Mouse (Mus musculus): ENCODE results near the gene Rnaseh2a. TPM values are rescaled to one million over a fixed set of nuclear protein-coding genes. Genes with fewer than 3 reads are reported as not detected.

Gene Rnaseh2a
- polyA plus RNA-seq (2016; fragmentation: Nextera tagmentation; extraction: Ambion mirVana) = 147 and 148 TPM in 2 replicates

DNA sequence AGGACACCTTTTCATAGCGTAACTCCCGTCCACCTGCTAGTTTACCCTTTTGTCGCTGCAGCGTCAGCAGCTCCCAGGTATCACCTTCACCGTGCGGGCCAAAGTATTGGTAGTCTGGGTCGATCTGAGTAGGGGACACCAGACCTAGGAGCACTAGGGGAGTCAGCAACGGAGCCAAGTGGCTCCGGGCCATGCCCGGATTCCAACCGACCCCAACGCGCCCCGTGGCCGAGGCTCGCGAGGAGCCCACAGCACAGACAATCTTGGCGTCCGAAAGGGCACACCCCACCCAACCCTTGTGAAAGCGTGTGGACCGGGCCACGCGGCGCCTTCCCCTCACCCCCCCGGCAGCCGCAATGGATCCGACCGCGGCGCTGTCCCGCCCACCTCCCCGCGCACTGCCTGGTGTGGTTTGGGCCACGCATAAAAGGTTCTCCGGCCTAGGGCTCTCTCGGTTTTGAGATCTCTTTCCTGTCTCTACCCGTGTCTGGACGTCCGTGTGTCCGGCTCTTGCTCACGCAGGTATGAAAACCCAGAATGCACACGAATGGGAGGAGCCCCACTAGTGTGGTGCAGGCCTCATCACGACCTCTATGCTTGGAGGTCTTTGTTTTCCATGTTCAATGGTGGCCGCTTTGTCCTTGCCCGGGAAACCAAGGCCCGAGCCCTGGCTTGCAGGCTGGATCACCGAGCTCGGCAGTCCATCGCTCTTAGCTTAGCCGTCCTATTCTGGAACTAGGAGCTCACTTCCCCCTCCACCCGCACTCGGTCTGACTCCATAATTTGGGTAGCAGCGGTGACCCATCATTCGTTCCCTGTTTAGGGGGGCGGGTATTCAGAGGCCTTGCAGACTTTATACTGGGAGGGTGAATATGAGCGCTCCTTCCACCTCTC, at the start of gene Rnaseh2a, which contains the start of the genes Gm49661 and Prdx2:
Gene Rnaseh2a (minus strand): TSS at position 527 of the 894 bp plus-strand sequence.
Gene Gm49661 (minus strand): TSS at position 193 of the 894 bp plus-strand sequence.
Gene Prdx2 (plus strand): TSS at position 347 of the 894 bp plus-strand sequence.
- H3K36me3 ChIP-seq (replicated peaks) = peaks cover 41% of the 10 kb centered on the region
- peak within 1 kb of the TSS; percentile 97 for H3K27ac ChIP-seq (replicated peaks)
- H3K4me1 ChIP-seq = peaks cover 62% of the 10 kb centered on the region
- under 1% methylated on average over 56 of the region's 56 CpGs for WGBS
- H3K27me3 ChIP-seq (replicated peaks; ENCODE audit: low read depth, poor library complexity, severe bottlenecking) = no peaks in the 10 kb centered on the region
- no peaks in the 10 kb centered on the region for H3K9me3 ChIP-seq
- peak; percentile 90 for DNase-seq (ENCODE audit: low spot score)
- peak within 1 kb of the TSS; percentile 80 for H3K4me3 ChIP-seq

GRCm38 (mm10) chr8:85017209-85017608, 47.6 kb upstream of the Rnaseh2a start:
- H3K9me3 ChIP-seq = no peaks in the 10 kb centered on the region
- no peak for DNase-seq (ENCODE audit: low spot score)
- no peak overlapping the region for H3K27ac ChIP-seq (replicated peaks)
- 31% methylated on average over 5 of the region's 5 CpGs for WGBS
- no peak overlapping the region for H3K4me3 ChIP-seq
- peaks cover 29% of the 10 kb centered on the region for H3K27me3 ChIP-seq (replicated peaks; ENCODE audit: low read depth, poor library complexity, severe bottlenecking)
- peaks cover 55% of the 10 kb centered on the region for H3K36me3 ChIP-seq (replicated peaks)
- peaks cover 6% of the 10 kb centered on the region for H3K4me1 ChIP-seq

DNA sequence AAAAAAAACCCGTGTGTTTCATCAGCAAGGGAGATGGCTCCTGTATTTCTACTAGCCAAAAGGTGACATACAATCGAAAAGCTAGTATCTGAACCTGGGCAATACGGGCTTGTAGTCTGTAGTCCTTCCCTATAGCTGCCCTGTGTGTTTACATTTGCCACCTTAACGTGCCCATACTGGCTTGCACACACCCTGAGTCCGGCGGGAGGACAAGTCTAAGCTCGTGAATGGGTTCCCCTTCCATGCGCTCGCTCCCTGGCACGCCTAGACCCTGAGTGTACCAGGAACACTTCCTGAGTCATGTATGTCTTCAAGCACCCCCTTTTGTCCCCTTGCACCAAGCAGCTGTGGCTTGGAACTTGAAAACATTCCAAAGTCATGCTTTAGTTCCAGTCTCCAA, 47.2 kb upstream of the Rnaseh2a start:
- DNase-seq (ENCODE audit: low spot score) = no peak
- H3K9me3 ChIP-seq = no peaks in the 10 kb centered on the region
- no peak overlapping the region for H3K27ac ChIP-seq (replicated peaks)
- H3K36me3 ChIP-seq (replicated peaks) = peaks cover 51% of the 10 kb centered on the region
- WGBS = 68% methylated on average over 10 of the region's 10 CpGs
- H3K4me1 ChIP-seq = peaks cover 6% of the 10 kb centered on the region
- H3K27me3 ChIP-seq (replicated peaks; ENCODE audit: low read depth, poor library complexity, severe bottlenecking) = peaks cover 34% of the 10 kb centered on the region
- H3K4me3 ChIP-seq = no peak overlapping the region

- no peak within 1 kb of the TSS for H3K27ac ChIP-seq (replicated peaks)
Measured at GRCm38 (mm10) chr8:85014431-85014830, 44.9 kb upstream of the Rnaseh2a start, which contains the start of gene Best2. Best2 (minus strand) TSS chr8:85014531.

DNA sequence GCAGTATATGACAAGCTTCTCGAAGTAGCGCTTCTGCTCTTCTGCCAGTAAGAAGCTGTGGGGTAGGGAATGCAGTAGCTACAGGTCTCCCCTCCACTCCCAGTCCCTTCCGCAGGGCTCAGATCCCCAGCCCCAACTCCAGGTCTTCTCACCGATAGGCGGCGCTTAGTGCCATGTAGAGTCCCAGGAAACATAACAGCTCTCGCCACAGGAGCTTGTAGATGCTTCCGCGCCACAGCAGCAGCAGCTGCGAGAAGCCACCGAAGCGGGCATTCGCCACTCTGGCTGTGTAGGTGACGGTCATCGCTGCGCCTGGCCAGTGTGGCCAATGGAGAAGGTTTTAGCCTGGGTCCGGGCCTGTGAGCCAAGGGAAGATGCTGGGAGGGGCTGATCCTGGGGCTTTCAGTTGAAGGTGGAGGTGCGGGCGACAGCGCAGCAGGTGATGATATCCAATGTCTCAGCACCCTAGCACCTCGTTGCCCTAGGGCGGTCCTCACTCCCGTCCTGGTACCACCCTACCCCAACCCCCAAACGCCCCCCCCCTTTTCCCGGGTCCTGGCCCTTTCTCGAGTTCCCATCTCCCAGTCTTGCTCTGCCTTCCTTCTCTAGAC, 43.8 kb upstream of the Rnaseh2a start:
- H3K36me3 ChIP-seq (replicated peaks) = peaks cover 17% of the 10 kb centered on the region
- H3K27ac ChIP-seq (replicated peaks) = no peak overlapping the region
- 4% methylated on average over 26 of the region's 26 CpGs for WGBS
- peaks cover 6% of the 10 kb centered on the region for H3K4me1 ChIP-seq
- no peaks in the 10 kb centered on the region for H3K9me3 ChIP-seq
- peak; percentile 80 for DNase-seq (ENCODE audit: low spot score)
- peaks cover 62% of the 10 kb centered on the region for H3K27me3 ChIP-seq (replicated peaks; ENCODE audit: low read depth, poor library complexity, severe bottlenecking)
- H3K4me3 ChIP-seq = peak overlapping the region; percentile 53

More at GRCm38 (mm10) chr8:85014431-85014830, 44.9 kb upstream of the Rnaseh2a start, which contains the start of gene Best2:
- Histone ChIP-seq H3K4me1 (peaks cover 6% of the 10 kb centered on the region), H3K9me3 (no peaks in the 10 kb centered on the region), H3K27me3 (replicated peaks; ENCODE audit: low read depth, poor library complexity, severe bottlenecking) (peaks cover 51% of the 10 kb centered on the region), H3K36me3 (replicated peaks) (peaks cover 28% of the 10 kb centered on the region), H3K4me3 (peak within 1 kb of the TSS; percentile 53)
- no peak for DNase-seq (ENCODE audit: low spot score)
- WGBS = 44% methylated on average over 2 of the region's 2 CpGs

GRCm38 (mm10) chr8:85011242-85011641, 41.7 kb upstream of the Rnaseh2a start:
- H3K27me3 ChIP-seq (replicated peaks; ENCODE audit: low read depth, poor library complexity, severe bottlenecking) = peaks cover 81% of the 10 kb centered on the region
- no peak overlapping the region for H3K27ac ChIP-seq (replicated peaks)
- H3K36me3 ChIP-seq (replicated peaks) = no peaks in the 10 kb centered on the region
- no peaks in the 10 kb centered on the region for H3K9me3 ChIP-seq
- H3K4me3 ChIP-seq = no peak overlapping the region
- WGBS = 17% methylated on average over 28 of the region's 28 CpGs
- DNase-seq (ENCODE audit: low spot score) = peak; percentile 27
- peaks cover 6% of the 10 kb centered on the region for H3K4me1 ChIP-seq

GRCm38 (mm10) chr8:85007686-85008085, 38.1 kb upstream of the Rnaseh2a start:
- peak; percentile 55 for DNase-seq (ENCODE audit: low spot score)
- peaks cover 57% of the 10 kb centered on the region for H3K27me3 ChIP-seq (replicated peaks; ENCODE audit: low read depth, poor library complexity, severe bottlenecking)
- H3K36me3 ChIP-seq (replicated peaks) = peaks cover 3% of the 10 kb centered on the region; the same call in 1 of the 2 replicates
- H3K27ac ChIP-seq (replicated peaks) = no peak overlapping the region
- H3K4me3 ChIP-seq = no peak overlapping the region
- H3K4me1 ChIP-seq = no peaks in the 10 kb centered on the region; the same call in 1 of the 2 replicates
- WGBS = 14% methylated on average over 25 of the region's 25 CpGs
- no peaks in the 10 kb centered on the region for H3K9me3 ChIP-seq

DNA sequence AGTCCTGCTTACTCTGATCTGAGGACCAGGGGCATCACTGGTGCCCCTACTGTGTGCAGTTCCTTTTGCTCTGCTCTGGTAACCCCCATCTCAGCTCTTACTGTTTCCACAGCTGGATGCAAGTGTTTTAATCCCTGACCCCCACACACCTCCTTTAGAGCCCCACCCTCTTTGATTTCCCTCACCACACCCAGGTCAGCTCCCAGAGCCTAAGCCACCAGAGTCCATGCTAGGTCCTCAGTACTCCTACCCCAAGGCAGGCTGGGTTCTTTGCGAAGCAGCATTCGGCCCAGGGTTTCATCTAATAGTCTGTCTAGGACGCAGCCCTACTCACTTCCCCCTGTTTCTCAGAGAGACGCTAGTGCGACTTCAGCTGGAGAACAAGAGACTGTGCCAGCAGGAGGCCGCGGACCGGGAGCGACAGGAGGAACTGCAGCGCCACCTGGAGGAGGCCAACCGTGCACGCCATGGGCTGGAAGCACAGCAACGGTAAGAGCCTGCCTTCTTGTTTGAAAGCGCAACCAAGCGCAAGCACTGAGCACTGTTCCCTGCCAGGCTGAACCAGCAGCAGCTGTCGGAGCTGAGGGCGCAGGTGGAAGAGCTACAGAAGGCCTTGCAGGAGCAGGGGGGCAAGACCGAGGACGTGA, 28.2 kb upstream of the Rnaseh2a start:
- H3K27me3 ChIP-seq (replicated peaks; ENCODE audit: low read depth, poor library complexity, severe bottlenecking) = peaks cover 37% of the 10 kb centered on the region
- H3K4me1 ChIP-seq = peaks cover 17% of the 10 kb centered on the region
- H3K36me3 ChIP-seq (replicated peaks) = peaks cover 12% of the 10 kb centered on the region; the same call in 1 of the 2 replicates
- WGBS = 5% methylated on average over 19 of the region's 19 CpGs
- peak; percentile 92 for DNase-seq (ENCODE audit: low spot score)
- H3K27ac ChIP-seq (replicated peaks) = peak overlapping the region; percentile 53; the same call in 1 of the 2 replicates
- H3K4me3 ChIP-seq = peak overlapping the region; percentile 42
- H3K9me3 ChIP-seq = no peaks in the 10 kb centered on the region

- Histone ChIP-seq H3K27ac (replicated peaks) (no peak overlapping the region), H3K9me3 (no peaks in the 10 kb centered on the region), H3K27me3 (replicated peaks; ENCODE audit: low read depth, poor library complexity, severe bottlenecking) (peaks cover 37% of the 10 kb centered on the region), H3K4me3 (no peak overlapping the region), H3K4me1 (peaks cover 17% of the 10 kb centered on the region), H3K36me3 (replicated peaks) (0 out of 2 replicates have a peak, but pooled peaks cover 9% of the 10 kb centered on the region)
- 79% methylated on average over 5 of the region's 5 CpGs for WGBS
- no peak for DNase-seq (ENCODE audit: low spot score)
Measured at GRCm38 (mm10) chr8:84996978-84997377, 27.4 kb upstream of the Rnaseh2a start.

- WGBS = 28% methylated on average over 25 of the region's 25 CpGs
- H3K27me3 ChIP-seq (replicated peaks; ENCODE audit: low read depth, poor library complexity, severe bottlenecking) = peaks cover 37% of the 10 kb centered on the region
- peak; percentile 33 for DNase-seq (ENCODE audit: low spot score)
Measured at GRCm38 (mm10) chr8:84995680-84996079, 26.1 kb upstream of the Rnaseh2a start.

GRCm38 (mm10) chr8:84994375-84994774, 24.8 kb upstream of the Rnaseh2a start:
- WGBS = 88% methylated on average over 9 of the region's 9 CpGs
- no peaks in the 10 kb centered on the region for H3K9me3 ChIP-seq
- peaks cover 37% of the 10 kb centered on the region for H3K27me3 ChIP-seq (replicated peaks; ENCODE audit: low read depth, poor library complexity, severe bottlenecking)
- peaks cover 34% of the 10 kb centered on the region for H3K4me1 ChIP-seq
- DNase-seq (ENCODE audit: low spot score) = no peak
- 0 out of 2 replicates have a peak, but pooled peaks cover 9% of the 10 kb centered on the region for H3K36me3 ChIP-seq (replicated peaks)
- H3K4me3 ChIP-seq = no peak overlapping the region
- no peak overlapping the region for H3K27ac ChIP-seq (replicated peaks)

More at GRCm38 (mm10) chr8:84995680-84996079, 26.1 kb upstream of the Rnaseh2a start:
- Histone ChIP-seq H3K9me3 (no peaks in the 10 kb centered on the region), H3K4me1 (peaks cover 25% of the 10 kb centered on the region), H3K36me3 (replicated peaks) (0 out of 2 replicates have a peak, but pooled peaks cover 9% of the 10 kb centered on the region), H3K27ac (replicated peaks) (no peak overlapping the region), H3K4me3 (peak overlapping the region; percentile 19; the same call in 1 of the 2 replicates)

GRCm38 (mm10) chr8:84990836-84991235, 21.3 kb upstream of the Rnaseh2a start:
- peak overlapping the region; percentile 71 for H3K4me3 ChIP-seq
- peak; percentile 73 for DNase-seq (ENCODE audit: low spot score)
- 0 out of 2 replicates have a peak, but pooled peaks cover 8% of the 10 kb centered on the region for H3K36me3 ChIP-seq (replicated peaks)
- H3K27me3 ChIP-seq (replicated peaks; ENCODE audit: low read depth, poor library complexity, severe bottlenecking) = peaks cover 47% of the 10 kb centered on the region
- H3K4me1 ChIP-seq = peaks cover 36% of the 10 kb centered on the region
- 2% methylated on average over 15 of the region's 15 CpGs for WGBS
- no peaks in the 10 kb centered on the region for H3K9me3 ChIP-seq
- peak overlapping the region; percentile 90 for H3K27ac ChIP-seq (replicated peaks)
